Mouse (Mus musculus) C2C12 (cell line): ENCODE measurements at regions not wholly inside any gene's neighbourhood (a gene's known extent, or its start where the extent isn't known, plus 50 kb on each side); places are given as distances from the start of the nearest gene placed in this dataset.

Experiments used
- H3K27me3 ChIP-seq: one replicate; pipeline ENCODE4 v1.6.1; 2011; ENCODE audit not compliant: control insufficient read depth, insufficient read depth, insufficient read length
- H3K36me3 ChIP-seq: one replicate; pipeline ENCODE4 v1.6.1; 2011; ENCODE audit not compliant: control insufficient read depth, insufficient read depth
- H3K4me3 ChIP-seq: one replicate; pipeline ENCODE4 v1.5.1; 2011; ENCODE audit warnings: mild to moderate bottlenecking, control low read depth; ENCODE audit not compliant: poor library complexity, insufficient read depth, severe bottlenecking
- H3K79me2 ChIP-seq: one replicate; pipeline ENCODE4 v1.6.1; 2011; ENCODE audit not compliant: control insufficient read depth, insufficient read depth
- H3K79me3 ChIP-seq: one replicate; pipeline ENCODE4 v1.6.1; 2011; ENCODE audit warnings: low read depth, control low read depth
- H3ac ChIP-seq: one replicate; pipeline ENCODE3; 2011; ENCODE audit warnings: low read depth; ENCODE audit not compliant: control insufficient read depth, insufficient read length
- CEBPB ChIP-seq: IDR thresholded peaks from one replicate; pipeline ENCODE4 v1.6.1; 2011; ENCODE audit warnings: low read depth, mild to moderate bottlenecking, control low read depth, moderate library complexity
- CTCF ChIP-seq: IDR thresholded peaks from one replicate; pipeline ENCODE4 v1.5.1; 2011; ENCODE audit not compliant: control insufficient read depth, insufficient read depth, insufficient read length
- FOSL1 ChIP-seq: IDR thresholded peaks from one replicate; pipeline ENCODE4 v1.8.0; 2011; ENCODE audit warnings: mild to moderate bottlenecking, low read length; ENCODE audit not compliant: poor library complexity, insufficient read depth, severe bottlenecking
- MAX ChIP-seq: IDR thresholded peaks from one replicate; pipeline ENCODE4 v1.6.1; 2011; ENCODE audit warnings: mild to moderate bottlenecking, control low read depth
- MYOD1 ChIP-seq: IDR thresholded peaks from one replicate; pipeline ENCODE4 v1.6.1; 2011; ENCODE audit warnings: low read depth; ENCODE audit not compliant: control insufficient read depth, insufficient read length
- MYOG ChIP-seq: IDR thresholded peaks from one replicate; pipeline ENCODE4 v1.6.1; 2011; ENCODE audit not compliant: control insufficient read depth, insufficient read length; ENCODE audit errors: extremely low read depth
- USF1 ChIP-seq: IDR thresholded peaks from one replicate; pipeline ENCODE4 v1.6.1; 2011; ENCODE audit warnings: low read depth, mild to moderate bottlenecking, control low read depth, moderate library complexity

DNA sequence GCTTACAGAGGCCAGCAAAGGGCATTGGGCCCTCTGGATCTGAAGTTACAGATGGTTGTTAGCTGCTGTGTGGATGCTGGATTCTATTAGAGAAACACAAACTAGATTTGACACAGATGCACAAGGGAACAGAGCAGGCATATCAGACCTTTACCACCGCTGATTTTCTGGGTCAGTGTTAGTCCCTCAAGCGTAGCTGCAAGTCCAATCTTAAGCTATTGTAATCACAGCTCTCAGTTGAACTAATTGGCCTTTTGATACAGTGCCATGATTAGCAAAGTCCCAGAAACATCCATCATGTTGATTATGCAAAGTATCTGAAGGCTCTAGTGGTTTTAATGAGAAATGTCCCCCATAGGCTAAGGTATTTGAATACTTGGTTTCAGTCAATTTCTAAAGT is 54.2 kb upstream of the Plppr5 start:
- TF ChIP-seq MYOG (no peak), USF1 (no peak), CEBPB (no peak), MAX (no peak), CTCF (no peak), FOSL1 (no peak)
- no peak overlapping the region for H3K4me3 ChIP-seq
- H3K36me3 ChIP-seq, result no peaks in the 10 kb centered on the region
- H3K79me3 ChIP-seq, result no peaks in the 10 kb centered on the region
- H3K27me3 ChIP-seq, result no peaks in the 10 kb centered on the region
- no peaks in the 10 kb centered on the region for H3K79me2 ChIP-seq
- H3ac ChIP-seq, result no peak overlapping the region

GRCm38 (mm10) chr3:117508090-117508489 is 66.5 kb upstream of the Plppr5 start:
- TF ChIP-seq CEBPB (no peak), USF1 (no peak), MYOD1 (no peak), CTCF (no peak), MAX (no peak), FOSL1 (no peak), MYOG (no peak)
- Histone ChIP-seq H3K79me3 (no peaks in the 10 kb centered on the region), H3K79me2 (no peaks in the 10 kb centered on the region), H3K27me3 (no peaks in the 10 kb centered on the region), H3K36me3 (no peaks in the 10 kb centered on the region), H3ac (no peak overlapping the region), H3K4me3 (no peak overlapping the region)

DNA sequence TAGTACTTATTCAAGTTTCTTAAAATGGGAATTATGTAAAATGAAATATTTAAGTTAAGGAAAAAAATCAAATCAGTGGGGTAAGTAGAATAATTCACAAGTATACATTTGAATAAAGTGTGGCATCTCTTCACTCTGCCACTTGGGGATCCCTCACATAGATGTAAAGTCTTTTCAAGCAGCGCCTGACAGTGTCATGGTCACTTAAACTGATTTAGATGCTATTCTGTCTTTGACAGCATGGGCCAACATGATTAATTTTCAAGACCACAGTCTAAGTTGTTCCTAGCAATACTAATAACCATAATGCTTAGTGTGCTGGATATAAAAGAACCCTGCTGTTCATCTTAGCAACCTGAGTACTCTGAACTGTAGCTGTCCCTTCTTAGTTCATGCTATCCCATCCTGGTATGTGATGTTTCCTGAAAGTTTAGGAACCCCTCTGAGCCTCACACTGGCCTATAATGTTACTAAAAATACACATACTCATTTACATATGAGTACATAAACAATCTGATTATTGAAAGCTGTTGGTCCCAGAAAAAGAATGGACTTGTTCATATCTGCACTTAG is 68.4 kb upstream of the Plppr5 start:
- Histone ChIP-seq H3K4me3 (no peak overlapping the region), H3ac (no peak overlapping the region), H3K79me2 (no peaks in the 10 kb centered on the region), H3K27me3 (no peaks in the 10 kb centered on the region), H3K79me3 (no peaks in the 10 kb centered on the region), H3K36me3 (no peaks in the 10 kb centered on the region)
- TF ChIP-seq MYOG (no peak), MAX (no peak), CEBPB (no peak), CTCF (no peak), USF1 (no peak), FOSL1 (no peak), MYOD1 (no peak)

- no peaks in the 10 kb centered on the region for H3K79me3 ChIP-seq
- H3K36me3 ChIP-seq, result no peaks in the 10 kb centered on the region
- H3ac ChIP-seq, result no peak overlapping the region
- H3K79me2 ChIP-seq, result no peaks in the 10 kb centered on the region
- no peaks in the 10 kb centered on the region for H3K27me3 ChIP-seq
- no peak for TF ChIP-seq USF1
- TF ChIP-seq MAX, result no peak
- no peak for TF ChIP-seq MYOD1
- TF ChIP-seq MYOG, result no peak
- no peak for TF ChIP-seq FOSL1
- TF ChIP-seq CEBPB, result no peak
- TF ChIP-seq CTCF, result no peak
- no peak overlapping the region for H3K4me3 ChIP-seq
Measured at GRCm38 (mm10) chr3:117501107-117501506, 73.5 kb upstream of the Plppr5 start.

DNA sequence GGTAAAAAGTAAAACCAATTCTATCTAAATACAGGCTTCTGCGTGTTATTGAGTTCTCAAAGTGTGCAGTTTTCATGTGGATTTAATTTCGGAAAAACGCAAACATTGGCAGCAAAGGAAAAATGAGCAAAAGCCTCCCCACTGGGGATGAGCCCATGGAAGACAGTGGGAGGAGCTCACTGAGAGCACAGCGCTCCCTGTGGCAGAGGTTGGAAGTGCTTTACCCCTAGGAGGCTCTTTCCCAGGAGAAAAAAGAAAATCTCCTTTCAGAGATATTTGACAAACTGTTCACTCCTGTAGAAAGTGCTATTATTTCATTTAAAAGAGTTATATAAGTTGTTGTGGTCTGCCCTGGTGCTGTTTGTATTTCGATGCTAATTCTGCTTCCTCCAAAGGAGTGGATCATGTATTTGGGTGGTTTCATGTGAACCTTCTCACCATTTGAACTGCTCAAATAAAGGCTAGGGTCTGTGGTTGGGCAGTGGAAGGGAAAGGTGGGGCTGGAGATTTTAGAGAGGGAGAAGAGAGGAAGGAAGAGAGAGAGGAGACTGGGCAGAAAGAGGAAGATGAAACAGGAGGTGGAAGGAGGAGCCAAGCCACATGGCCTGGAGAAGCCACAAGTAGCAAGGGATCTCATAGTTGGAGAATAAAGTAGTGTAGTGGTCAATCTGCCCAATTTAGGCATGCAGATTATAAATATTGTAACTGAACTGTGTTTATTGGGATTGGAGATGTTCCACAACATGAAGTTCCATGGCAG is 76.3 kb upstream of the Plppr5 start:
- TF ChIP-seq MYOG (no peak), MYOD1 (no peak), FOSL1 (no peak)
- H3K79me2 ChIP-seq, result no peaks in the 10 kb centered on the region
- H3K79me3 ChIP-seq, result no peaks in the 10 kb centered on the region
- no peaks in the 10 kb centered on the region for H3K36me3 ChIP-seq
- H3ac ChIP-seq, result no peak overlapping the region
- no peaks in the 10 kb centered on the region for H3K27me3 ChIP-seq
- H3K4me3 ChIP-seq, result no peak overlapping the region

- TF ChIP-seq MYOD1, result no peak
- TF ChIP-seq CTCF, result no peak
- no peak for TF ChIP-seq FOSL1
- no peak for TF ChIP-seq CEBPB
- TF ChIP-seq MYOG, result no peak
- no peak for TF ChIP-seq USF1
- TF ChIP-seq MAX, result no peak
- no peaks in the 10 kb centered on the region for H3K36me3 ChIP-seq
- H3K79me3 ChIP-seq, result no peaks in the 10 kb centered on the region
- H3K79me2 ChIP-seq, result no peaks in the 10 kb centered on the region
- no peaks in the 10 kb centered on the region for H3K27me3 ChIP-seq
- no peak overlapping the region for H3K4me3 ChIP-seq
- no peak overlapping the region for H3ac ChIP-seq
Measured at GRCm38 (mm10) chr3:117494118-117494517, 80.5 kb upstream of the Plppr5 start.
